Mouse (Mus musculus) sigmoid colon, adult 10 weeks (tissue): Measurements from ENCODE around the gene Ubqln2. TPM values are rescaled to one million over a fixed set of nuclear protein-coding genes. Genes with fewer than 3 reads are reported as not detected.

Experiments
- polyA plus RNA-seq: library from polyadenylated mRNA; stranded (reverse); fragments of 350-450 nt; fragmentation: Illumina TruSeq; extraction: RNeasy Lipid Tissue Mini Kit (QIAGEN cat#74804); gene quantifications from one replicate; pipeline ENCODE4 v1.2.3, GENCODE M21; 2014; ENCODE audit warnings: low read depth, low replicate concordance

Ubqln2 gene
- polyA plus RNA-seq = 38.7 TPM

GRCm38 (mm10) chrX:153497688-153498516, at the start of gene Ubqln2:
Gene Ubqln2, plus strand, starts transcription at chrX:153498227.

Other genes with a start within 250 kb of the Ubqln2 start
- not detected for gene Cypt3, start 60.4 kb downstream of the Ubqln2 start, polyA plus RNA-seq
- gene Kctd12b, start 198.2 kb downstream of the Ubqln2 start, polyA plus RNA-seq = 20.2 TPM
- gene Nbdy, start 225.4 kb downstream of the Ubqln2 start, polyA plus RNA-seq = 32.7 TPM